Mouse (Mus musculus) layer of hippocampus, postnatal 36 days (tissue): ENCODE measurements around the gene Mast1. TPM values are rescaled to one million over a fixed set of nuclear protein-coding genes. Genes with fewer than 3 reads are reported as not detected.
A peak's percentile ranks its signal among the peaks of the same experiment; 100 is the strongest.
"Not testable (repeated sequence)": the region's sequence is repeated elsewhere in the genome, so short reads cannot be mapped to it uniquely, and the experiment has no call there.

Source experiments
- DNase-seq, 2 experiments: peaks; one replicate each; pipeline ENCODE4 v3.0.0; 2022
- total RNA-seq, 2 experiments: library from RNA; stranded (reverse); gene quantifications; 2 replicates each; pipeline ENCODE4 v1.2.3; 2021

Gene Mast1
- total RNA-seq, 2 experiments from 2014 or later: 79.5 TPM

- DNase-seq: no peak
Measured at GRCm38 (mm10) chr8:84909162-84909767, 27.9 kb downstream of the Mast1 start.

DNA sequence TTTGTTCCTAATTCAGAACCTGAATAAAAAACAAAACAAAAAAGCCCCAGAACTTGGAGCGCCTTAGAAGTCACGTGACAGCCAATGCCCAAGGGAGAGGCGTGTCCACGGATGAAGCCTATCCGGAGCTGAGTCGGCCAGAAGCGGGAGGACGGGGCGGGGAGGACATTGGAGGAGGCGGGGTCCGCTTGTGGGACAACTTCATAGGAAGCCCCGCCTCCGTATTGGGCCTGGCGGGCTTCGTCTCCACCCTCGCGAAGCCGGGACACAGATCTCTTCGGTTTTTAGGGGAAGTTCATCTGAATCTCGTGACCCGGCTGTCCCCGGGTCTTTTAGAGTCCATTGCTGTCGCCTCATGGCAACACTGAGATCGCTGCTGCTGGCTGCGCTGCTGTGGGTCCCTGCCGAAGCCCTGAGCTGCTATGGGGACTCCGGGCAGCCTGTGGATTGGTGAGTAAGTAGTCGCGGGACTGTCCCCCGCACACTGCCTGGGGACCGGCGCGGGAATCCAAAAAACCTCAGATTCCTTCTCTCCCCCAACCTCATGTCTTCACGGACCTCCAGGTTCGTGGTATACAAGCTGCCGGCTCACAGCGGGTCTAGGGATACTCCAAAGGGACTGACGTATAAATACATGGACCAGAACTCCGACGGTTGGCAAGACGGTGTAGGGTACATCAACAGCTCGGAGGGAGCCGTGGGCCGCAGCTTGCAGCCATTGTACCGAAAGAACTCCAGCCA, 28.6 kb downstream of the Mast1 start, which contains the start of gene Dnase2a:
Gene Dnase2a (plus strand): TSS at position 140 of the 741 bp plus-strand sequence.
- peak; percentile 76 to 83 for DNase-seq

DNA sequence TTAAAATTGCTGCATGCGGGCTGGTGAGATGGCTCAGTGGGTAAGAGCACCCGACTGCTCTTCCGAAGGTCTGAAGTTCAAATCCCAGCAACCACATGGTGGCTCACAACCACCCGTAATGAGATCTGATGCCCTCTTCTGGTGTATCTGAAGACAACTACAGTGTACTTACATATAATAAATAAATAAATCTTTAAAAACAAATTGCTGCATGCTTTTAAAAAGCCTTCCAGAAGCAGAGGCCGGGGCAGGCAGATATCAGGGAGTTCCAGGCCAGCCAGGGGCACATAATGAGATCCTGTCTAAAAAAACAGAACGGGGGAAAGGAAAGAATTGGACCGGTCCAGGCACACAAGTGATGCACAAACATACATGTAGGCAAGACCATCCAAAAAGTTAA, 29.2 kb downstream of the Mast1 start:
- DNase-seq: not testable (repeated sequence)

GRCm38 (mm10) chr8:84907493-84907892, 29.7 kb downstream of the Mast1 start:
- DNase-seq: no peak

DNA sequence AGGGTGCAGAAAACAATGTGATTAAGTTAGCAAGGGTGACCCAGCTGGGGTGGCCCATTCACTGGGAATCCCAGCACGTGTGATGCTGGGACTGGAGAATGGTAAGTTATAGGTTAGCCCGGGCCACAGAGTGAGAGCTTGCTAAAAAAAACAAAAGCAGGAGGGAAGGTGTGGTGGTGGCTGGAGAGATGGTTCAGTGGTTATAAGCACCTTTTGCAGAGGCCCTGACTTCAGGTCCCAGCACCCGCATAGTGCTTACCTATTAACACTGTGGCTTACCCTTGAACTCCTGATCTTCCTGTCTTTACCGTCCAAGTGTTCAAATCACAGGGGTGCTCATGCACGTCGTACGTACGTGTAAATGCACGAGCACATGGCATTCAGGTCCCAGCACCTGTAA, 30.1 kb downstream of the Mast1 start:
- no peak for DNase-seq

- no peak for DNase-seq
Measured at GRCm38 (mm10) chr8:84904351-84904750, 32.8 kb downstream of the Mast1 start.

DNA sequence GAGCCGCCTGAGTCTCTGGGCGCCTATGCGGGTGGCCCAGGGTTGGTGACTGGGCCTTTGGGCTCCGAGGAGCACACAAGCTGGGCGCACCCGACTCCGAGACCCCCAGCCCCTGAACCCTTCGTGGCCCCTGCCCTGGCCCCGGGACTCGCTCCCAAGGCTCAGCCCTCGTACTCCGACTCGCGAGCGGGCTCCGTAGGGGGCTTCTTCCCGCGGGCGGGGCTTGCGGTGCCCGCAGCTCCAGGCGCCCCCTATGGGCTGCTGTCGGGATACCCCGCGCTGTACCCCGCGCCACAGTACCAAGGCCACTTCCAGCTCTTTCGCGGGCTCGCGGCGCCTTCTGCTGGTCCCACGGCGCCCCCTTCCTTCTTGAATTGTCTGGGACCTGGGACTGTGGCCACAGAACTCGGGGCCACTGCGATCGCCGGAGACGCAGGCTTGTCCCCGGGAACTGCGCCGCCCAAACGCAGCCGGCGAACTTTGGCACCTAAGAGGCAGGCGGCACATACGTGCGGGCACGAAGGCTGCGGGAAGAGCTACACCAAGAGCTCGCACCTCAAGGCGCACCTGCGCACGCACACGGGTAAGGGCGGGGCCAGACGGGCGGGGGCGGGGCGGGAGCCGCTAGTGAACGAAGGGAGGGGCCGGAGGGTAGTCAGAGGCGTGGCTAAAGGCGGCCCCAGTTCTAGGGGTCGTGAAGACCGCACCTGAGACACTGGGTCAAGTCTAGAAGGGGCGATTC, 34.1 kb downstream of the Mast1 start:
- DNase-seq: peak; percentile 90 to 94

- DNase-seq: no peak
Measured at GRCm38 (mm10) chr8:84902367-84902919, 34.7 kb downstream of the Mast1 start.

- DNase-seq: no peak
Measured at GRCm38 (mm10) chr8:84901752-84902151, 35.4 kb downstream of the Mast1 start, which contains the start of gene Klf1. Gene Klf1, plus strand, starts transcription at chr8:84901928.

DNA sequence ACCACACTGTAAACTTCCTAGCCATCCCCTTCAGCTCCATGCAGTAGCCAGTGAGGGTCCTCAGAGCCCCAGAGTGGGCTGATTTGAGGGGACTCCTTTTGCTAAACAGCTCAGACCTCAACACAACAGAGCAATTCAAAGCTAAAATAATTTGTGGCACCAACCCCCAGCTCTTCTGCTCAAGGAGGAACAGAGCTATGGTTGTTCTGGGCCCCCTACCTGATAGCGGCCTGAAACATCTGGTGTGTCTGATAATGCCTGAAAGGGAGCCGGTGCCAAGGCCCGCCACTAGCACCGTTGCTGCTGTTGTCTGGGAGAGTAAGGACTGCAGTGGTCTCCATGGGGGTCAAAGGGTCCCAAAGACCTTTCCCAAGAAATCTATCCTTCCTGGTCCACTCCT, 36.1 kb downstream of the Mast1 start:
- no peak for DNase-seq

DNA sequence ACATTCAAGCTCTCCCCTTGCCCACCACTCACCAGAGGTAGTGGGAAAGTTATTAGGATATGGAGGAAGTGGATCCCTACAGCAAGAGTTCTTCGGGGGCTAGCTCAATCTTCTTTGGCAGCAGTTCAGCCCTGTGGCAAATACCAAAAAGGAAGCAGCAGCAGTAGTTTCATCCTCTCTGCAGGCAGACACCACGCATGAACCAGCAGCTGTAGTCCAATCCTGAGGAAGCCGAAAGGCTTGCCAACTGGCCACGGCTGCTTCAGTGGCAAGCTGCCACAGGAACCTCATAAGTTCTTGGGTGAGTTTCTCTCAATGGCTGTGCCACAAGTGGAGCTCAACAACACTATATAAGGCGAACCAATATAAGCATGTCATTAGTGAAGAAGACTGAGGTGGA, 41.2 kb downstream of the Mast1 start:
- DNase-seq: no peak

GRCm38 (mm10) chr8:84893709-84894134, 43.4 kb downstream of the Mast1 start, which contains the start of gene Gcdh:
Gene Gcdh, minus strand, starts transcription at chr8:84893921.
- DNase-seq: peak; percentile 90 to 91

GRCm38 (mm10) chr8:84892993-84893708, 44.0 kb downstream of the Mast1 start:
- DNase-seq: no peak

GRCm38 (mm10) chr8:84889141-84889540, 48.0 kb downstream of the Mast1 start:
- DNase-seq: no peak

DNA sequence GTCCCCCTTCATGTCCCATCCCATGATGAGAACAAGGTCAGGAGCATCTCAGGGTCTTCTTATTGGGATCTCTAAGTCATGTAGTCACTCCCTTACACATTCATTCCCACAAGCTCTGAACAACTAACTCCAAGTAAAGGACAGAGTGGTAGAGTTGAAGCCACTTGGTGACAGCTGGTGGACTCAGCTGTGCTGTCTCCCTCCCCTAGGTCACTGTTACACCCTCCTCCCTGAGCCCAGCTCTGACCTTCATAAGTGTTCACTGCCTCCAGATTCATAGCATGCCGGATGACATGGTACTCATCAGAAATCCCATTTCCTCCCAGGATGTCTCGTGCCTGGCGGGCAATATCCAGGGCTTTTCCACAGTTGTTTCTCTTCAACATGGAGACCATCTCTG, 48.9 kb downstream of the Mast1 start:
- no peak for DNase-seq

DNA sequence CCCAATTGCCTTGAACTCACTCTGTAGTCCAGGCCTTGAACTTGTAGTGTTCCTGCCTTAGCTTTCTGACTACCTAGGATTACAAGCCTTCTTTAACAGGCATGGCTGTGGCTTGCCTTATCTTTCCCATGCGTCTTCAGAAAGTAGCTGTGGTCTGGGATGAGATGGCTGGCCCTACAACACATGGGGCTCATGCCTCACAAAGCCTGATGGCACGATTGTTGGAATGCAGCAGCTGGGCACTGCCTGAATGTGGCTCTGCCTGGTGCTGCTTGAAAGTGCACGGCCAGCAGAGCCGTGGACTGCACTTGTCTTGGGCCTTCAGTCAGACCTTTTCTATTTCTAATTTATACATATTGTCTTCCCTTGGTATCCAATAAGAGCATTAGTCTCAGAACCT, 52.4 kb downstream of the Mast1 start:
- no peak for DNase-seq

GRCm38 (mm10) chr8:84878915-84879314, 58.2 kb downstream of the Mast1 start:
- no peak for DNase-seq

DNA sequence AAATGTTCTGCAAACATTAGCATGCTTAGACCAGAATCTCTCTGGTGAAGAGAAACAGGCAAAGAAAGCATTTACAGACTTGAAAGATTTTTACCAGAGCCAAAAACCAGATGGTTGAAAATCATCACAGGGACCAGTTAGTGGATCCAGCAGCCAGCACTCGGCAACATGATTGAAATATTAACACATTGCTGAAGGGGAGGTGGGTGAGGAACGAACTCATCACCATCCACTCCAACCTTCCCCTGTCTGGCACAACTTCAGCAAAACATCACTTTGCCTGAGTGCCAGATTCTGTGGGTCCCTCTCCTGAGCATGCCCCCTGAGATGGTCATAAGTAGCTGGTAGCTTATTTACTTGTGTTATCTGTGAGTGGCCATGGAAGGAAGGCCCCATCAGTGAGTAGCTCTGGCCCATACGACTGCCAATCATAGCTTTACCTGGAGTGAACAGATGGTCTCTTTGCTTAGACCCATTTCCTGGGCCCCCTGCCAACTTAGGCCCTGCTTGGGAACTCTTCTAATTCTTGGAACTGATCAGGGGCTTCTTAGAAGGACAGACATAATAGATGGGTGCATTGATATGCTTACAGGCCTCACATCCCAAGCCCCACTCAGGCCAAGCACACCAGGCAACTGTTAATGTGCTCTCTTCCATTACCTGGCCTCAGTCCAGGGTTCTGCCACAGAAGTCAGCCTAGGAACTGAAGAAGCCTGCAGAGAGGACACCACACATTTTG, 59.7 kb downstream of the Mast1 start:
- DNase-seq: no peak

- no peak for DNase-seq
Measured at GRCm38 (mm10) chr8:84874339-84874738, 62.8 kb downstream of the Mast1 start.

DNA sequence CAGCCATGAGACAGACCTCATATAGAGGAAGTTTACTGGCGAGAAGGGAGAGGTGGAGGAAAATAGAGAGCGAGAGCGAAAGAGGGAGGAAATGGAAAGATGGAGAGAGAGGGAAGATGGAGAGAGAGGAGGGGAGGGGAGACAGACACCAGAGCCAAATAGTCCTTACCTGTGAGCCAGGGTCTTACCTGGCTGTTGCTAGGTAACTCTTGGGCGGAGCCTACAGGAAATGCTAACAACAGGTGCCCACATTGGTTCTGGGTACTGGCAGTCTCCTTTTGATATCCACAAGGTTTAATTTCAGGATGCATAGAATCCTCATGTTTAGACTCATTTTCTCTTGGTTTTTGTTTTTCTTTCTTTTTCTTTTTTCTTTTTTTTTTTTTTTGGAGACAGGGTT, 64.1 kb downstream of the Mast1 start:
- DNase-seq: no peak

- no peak for DNase-seq
Measured at GRCm38 (mm10) chr8:84872309-84872965, 64.7 kb downstream of the Mast1 start.
